Mouse (Mus musculus): ENCODE data around the gene Banf1.
"Not testable (repeated sequence)": the region's sequence is repeated elsewhere in the genome, so short reads cannot be mapped to it uniquely, and the experiment has no call there.

The Banf1 gene

GRCm38 (mm10) chr19:5367053-5367359 is at the start of gene Banf1:
Gene Banf1, minus strand, starts transcription at chr19:5367168.
- DNase-seq = no peak

- DNase-seq = no peak
Observed at GRCm38 (mm10) chr19:5414534-5414957, 47.6 kb upstream of the Banf1 start.

- no peak for DNase-seq
Observed at GRCm38 (mm10) chr19:5413840-5414239, 46.9 kb upstream of the Banf1 start.

GRCm38 (mm10) chr19:5411961-5412360 is 45.0 kb upstream of the Banf1 start:
- DNase-seq = no peak

GRCm38 (mm10) chr19:5410641-5411040 is 43.7 kb upstream of the Banf1 start:
- DNase-seq = no peak

- DNase-seq = no peak
Observed at GRCm38 (mm10) chr19:5409068-5409467, 42.1 kb upstream of the Banf1 start.

GRCm38 (mm10) chr19:5408057-5409001 is 41.4 kb upstream of the Banf1 start:
- DNase-seq = no peak

GRCm38 (mm10) chr19:5407133-5407532 is 40.2 kb upstream of the Banf1 start:
- DNase-seq = peak; percentile 56

- DNase-seq = not testable (repeated sequence)
Observed at GRCm38 (mm10) chr19:5406531-5407126, 39.7 kb upstream of the Banf1 start.

- no peak for DNase-seq
Observed at GRCm38 (mm10) chr19:5405924-5406323, 39.0 kb upstream of the Banf1 start.

GRCm38 (mm10) chr19:5402293-5402692 is 35.3 kb upstream of the Banf1 start, which contains the start of gene Tsga10ip:
Gene Tsga10ip, minus strand, starts transcription at chr19:5402526.
- no peak for DNase-seq

- not testable (repeated sequence) for DNase-seq
Observed at GRCm38 (mm10) chr19:5401073-5401472, 34.1 kb upstream of the Banf1 start.

GRCm38 (mm10) chr19:5395371-5395770 is 28.4 kb upstream of the Banf1 start:
- DNase-seq = no peak

GRCm38 (mm10) chr19:5394168-5394567 is 27.2 kb upstream of the Banf1 start:
- DNase-seq = no peak

GRCm38 (mm10) chr19:5392892-5393291 is 25.9 kb upstream of the Banf1 start:
- DNase-seq = no peak

- no peak for DNase-seq
Observed at GRCm38 (mm10) chr19:5390416-5390815, 23.4 kb upstream of the Banf1 start.

- no peak for DNase-seq
Observed at GRCm38 (mm10) chr19:5389647-5390046, 22.7 kb upstream of the Banf1 start.

- DNase-seq = peak; percentile 95
Observed at GRCm38 (mm10) chr19:5388588-5389242, 21.7 kb upstream of the Banf1 start, which contains the start of gene Sart1. Gene Sart1, minus strand, starts transcription at chr19:5388703.

GRCm38 (mm10) chr19:5388011-5388441 is 21.1 kb upstream of the Banf1 start:
- peak; percentile 32 for DNase-seq

- DNase-seq = no peak
Observed at GRCm38 (mm10) chr19:5384715-5385114, 17.7 kb upstream of the Banf1 start.

GRCm38 (mm10) chr19:5383326-5383725 is 16.4 kb upstream of the Banf1 start:
- DNase-seq = no peak

GRCm38 (mm10) chr19:5377446-5377845 is 10.5 kb upstream of the Banf1 start:
- no peak for DNase-seq

- DNase-seq = no peak
Observed at GRCm38 (mm10) chr19:5374748-5375147, 7.8 kb upstream of the Banf1 start.

GRCm38 (mm10) chr19:5374177-5374576 is 7.2 kb upstream of the Banf1 start:
- no peak for DNase-seq
